Mouse (Mus musculus) lung, postnatal 0 days (tissue): ENCODE data around the gene Abca2.

Source experiments
- CTCF ChIP-seq: IDR thresholded peaks from 2 replicates; pipeline ENCODE4 v1.5.1; 2016; ENCODE audit warnings: antibody characterized with exemption, mild to moderate bottlenecking
- EP300 ChIP-seq: IDR thresholded peaks from 2 replicates; pipeline ENCODE4 v1.6.1; 2016; ENCODE audit warnings: antibody characterized with exemption, mild to moderate bottlenecking, control low read depth

DNA sequence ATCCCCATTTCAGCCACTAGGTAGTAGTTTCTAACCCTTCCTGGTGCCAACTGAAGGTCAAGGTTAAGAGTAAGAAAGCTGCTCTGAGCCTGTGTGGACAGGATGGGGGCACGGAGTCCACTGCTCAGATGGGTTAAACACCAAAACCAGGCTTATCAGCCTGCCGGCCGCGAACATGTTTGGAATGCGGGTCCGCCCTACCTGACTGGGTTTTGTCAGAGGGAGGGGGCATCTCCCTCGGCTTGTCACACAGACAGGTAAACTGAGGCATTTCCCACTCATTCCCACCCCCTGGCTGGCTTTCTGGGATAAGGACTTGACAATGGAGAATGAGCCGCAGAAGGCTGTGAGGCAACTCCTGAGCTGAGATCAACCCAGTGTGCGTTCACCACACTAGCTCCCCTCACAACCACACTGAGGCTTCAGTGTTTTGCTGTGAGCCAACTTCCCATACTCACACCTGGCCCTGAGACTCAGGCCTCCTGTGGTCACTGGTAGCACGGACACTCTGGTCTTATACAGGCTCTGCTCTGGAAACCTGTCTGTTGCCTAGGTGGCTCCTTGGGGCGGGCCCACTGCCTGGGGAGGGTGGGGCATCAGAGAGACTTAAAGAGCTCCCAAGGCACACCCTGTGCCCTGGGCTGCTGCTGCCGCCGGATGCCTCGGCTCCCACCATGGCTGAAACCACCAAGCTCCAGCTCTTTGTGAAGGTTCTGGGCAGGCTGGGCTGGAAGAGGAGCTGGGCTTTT is 27.9 kb downstream of the Abca2 start, which contains the start of gene Clic3:
- TF ChIP-seq EP300 (0 out of 2 replicates have a peak, but pooled peaks have one; percentile 33), CTCF (peak; percentile 26; the same call in 1 of the 2 replicates)
